Mouse (Mus musculus): Measurements from ENCODE around the gene Hist1h2ac.

GRCm38 (mm10) chr13:23708654-23709053 is 24.9 kb upstream of the Hist1h2ac start:
- TF ChIP-seq FLI1 (IDR thresholded peaks at IDR 0.05; ENCODE audit: low read length) (no peak), GATA1 (IDR thresholded peaks at IDR 0.05; ENCODE audit: borderline replicate concordance, low read length) (no peak)

Data from megakaryocyte, embryonic 14.5 days (primary cell).